Mouse (Mus musculus) erythroid progenitor cell, adult 5-6 weeks (primary cell): Measurements from ENCODE around the gene Nr1h4. TPM values are rescaled to one million over a fixed set of nuclear protein-coding genes. Genes with fewer than 3 reads are reported as not detected.
"Not testable (repeated sequence)": the region's sequence is repeated elsewhere in the genome, so short reads cannot be mapped to it uniquely, and the experiment has no call there.

Experiments used
- ATAC-seq: replicated peaks from 2 replicates; pipeline ENCODE4 v1.8.0; 2016; ENCODE audit warnings: moderate number of reproducible peaks, mild to moderate bottlenecking, moderate TSS enrichment, inconsistent platforms; ENCODE audit not compliant: poor library complexity, low FRiP score, severe bottlenecking
- total RNA-seq, 2 experiments: library from RNA; stranded (forward) in 1 of 2; stranded (reverse) in 1 of 2; fragments of 150-400 nt in 1 of 2; fragments of 186-747, 209-891 nt in 1 of 2; gene quantifications; 2 replicates each; pipeline versions ENCODE4 v1.2.3 to v1.2.4; 2015 to 2017; ENCODE audit warnings: low replicate concordance in 2 of 2

The Nr1h4 gene
- total RNA-seq (2015; ENCODE audit: low replicate concordance) (not detected in 2 replicates), total RNA-seq (2017; ENCODE audit: low replicate concordance) (not detected in 2 replicates)

GRCm38 (mm10) chr10:89532929-89533727, at the start of gene Nr1h4:
TSS of gene Nr1h4 (minus strand) at chr10:89533585.
- no peak for ATAC-seq

DNA sequence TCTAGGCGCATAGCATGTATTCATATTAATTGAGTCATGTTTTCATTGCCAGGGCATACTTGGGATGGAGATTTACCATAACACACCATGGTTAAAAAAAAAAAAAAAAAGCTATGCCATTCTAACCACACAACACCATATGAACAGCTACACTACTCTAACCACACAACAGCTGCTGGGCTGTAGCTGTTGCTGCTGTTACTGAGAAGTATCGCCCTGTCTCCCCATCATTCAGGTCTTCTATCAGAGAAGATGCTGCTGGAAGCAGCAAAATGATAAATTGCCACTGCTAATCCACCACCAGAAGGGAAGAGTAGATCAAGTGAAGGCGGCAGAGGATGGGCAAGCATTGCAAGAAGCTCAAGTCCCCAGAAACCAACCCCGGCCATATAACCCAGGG, 45.4 kb upstream of the Nr1h4 start:
- no peak for ATAC-seq

GRCm38 (mm10) chr10:89577666-89578065, 44.3 kb upstream of the Nr1h4 start:
- ATAC-seq: no peak

- ATAC-seq: no peak
Measured at GRCm38 (mm10) chr10:89573421-89573820, 40.0 kb upstream of the Nr1h4 start.

DNA sequence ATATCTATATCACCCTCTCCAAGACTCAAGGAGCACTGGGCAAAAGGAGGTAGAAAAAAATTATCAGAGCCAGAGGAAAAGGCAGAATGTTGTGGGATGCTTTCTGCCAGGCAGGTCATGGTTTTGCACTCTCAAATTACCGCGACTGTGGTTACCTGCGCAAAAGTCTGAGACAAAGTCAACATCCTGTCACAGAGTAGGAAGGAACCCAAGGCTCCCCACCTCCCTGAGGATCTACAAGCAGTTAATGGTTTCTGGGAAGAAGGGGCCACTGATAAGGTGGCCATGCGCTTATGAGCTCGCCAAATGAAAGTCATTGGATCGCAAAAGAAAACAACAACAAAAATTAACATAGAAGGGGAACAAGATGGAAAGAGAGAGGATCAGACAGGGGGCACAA, 39.6 kb upstream of the Nr1h4 start:
- ATAC-seq: no peak

DNA sequence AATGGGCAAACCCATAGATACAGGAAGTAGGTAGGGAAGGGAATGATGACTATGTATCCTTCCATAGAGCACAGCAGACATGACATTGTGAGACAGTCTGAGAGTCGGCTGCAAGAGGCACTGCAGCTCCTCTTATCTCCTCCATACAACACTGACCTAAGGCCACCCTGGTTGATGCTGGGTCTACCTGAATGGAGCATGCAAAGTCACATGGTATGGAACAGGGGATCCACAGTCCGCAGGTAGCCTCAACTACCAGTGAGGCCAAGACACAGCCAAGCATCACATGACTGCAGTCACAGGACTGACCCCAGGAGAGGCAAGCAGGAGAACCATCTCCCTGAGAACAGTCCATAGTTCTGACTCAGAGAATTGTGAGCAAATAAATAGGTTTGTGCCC, 34.0 kb upstream of the Nr1h4 start:
- no peak for ATAC-seq

DNA sequence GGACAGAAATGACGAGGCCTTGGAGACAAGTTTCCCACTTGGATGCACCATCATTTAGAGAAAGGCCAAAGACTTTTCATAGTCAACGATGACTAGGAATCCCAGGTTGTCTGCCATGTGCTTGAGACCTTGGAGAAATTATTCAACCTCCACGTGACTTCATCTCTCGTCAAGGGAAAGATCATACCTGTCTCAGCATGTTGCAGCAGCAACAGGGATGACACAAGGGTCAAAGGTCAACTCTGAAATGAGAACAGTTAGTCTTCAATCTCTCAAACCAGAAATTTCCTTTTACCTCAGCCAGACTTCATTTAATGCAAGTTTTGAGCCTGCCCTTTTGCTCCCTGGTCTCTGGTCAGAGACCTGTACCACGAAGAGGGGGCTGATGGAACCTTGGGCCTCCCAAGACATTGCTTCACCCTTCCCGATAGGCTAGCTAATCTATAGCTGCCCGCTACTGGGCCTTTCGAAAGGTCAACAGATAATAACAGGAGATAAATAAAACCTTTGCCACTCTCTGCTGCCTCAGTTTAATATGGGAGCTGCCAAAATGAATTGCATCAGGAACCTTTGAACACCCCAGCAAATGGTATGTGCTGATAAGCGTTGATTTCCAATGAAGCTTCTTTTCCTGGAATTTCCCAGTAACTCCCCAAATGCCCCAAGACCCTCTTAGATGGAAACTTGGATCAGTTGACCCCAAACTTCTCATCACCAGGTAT, 32.1 kb upstream of the Nr1h4 start:
- ATAC-seq: no peak

GRCm38 (mm10) chr10:89562113-89562512, 28.7 kb upstream of the Nr1h4 start:
- ATAC-seq: no peak

DNA sequence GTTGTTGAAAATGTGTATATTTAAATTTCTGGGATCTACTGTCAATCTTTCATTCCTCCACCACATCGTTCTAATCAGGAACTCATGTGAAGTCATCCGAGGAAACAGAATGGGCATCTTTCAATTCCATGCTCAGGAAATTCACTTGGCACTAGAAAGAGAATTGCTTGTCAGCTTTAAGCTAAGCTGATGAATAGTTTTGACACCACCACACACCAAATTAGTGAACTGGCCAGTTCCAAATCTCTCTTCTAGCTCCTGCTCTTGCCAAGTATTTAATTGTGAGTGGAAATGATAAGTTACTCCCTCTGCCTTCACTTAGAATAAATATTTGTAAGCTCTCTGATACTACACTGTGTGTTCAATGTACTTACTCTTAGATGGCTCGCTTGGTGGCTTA, 26.0 kb upstream of the Nr1h4 start:
- ATAC-seq: no peak

DNA sequence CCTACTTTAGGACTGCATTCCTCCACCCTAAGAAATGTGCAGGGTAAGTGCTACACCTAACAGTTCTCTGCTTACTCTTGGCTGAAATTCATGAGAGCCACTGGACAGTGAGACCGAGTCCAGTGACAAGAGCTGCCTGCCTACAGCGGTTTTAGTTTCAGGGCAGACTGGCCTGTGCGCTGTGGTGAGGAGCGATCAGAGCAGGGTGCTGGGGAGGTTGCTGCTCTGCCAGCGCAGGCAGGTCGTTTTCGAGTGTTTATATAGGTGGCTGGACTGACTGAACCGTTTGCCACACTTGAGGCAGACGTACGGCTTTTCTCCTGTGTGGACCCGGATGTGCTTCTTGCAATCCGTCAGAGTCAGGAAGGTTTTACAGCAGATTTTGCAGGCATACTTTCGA, 21.5 kb upstream of the Nr1h4 start:
- ATAC-seq: not testable (repeated sequence)

DNA sequence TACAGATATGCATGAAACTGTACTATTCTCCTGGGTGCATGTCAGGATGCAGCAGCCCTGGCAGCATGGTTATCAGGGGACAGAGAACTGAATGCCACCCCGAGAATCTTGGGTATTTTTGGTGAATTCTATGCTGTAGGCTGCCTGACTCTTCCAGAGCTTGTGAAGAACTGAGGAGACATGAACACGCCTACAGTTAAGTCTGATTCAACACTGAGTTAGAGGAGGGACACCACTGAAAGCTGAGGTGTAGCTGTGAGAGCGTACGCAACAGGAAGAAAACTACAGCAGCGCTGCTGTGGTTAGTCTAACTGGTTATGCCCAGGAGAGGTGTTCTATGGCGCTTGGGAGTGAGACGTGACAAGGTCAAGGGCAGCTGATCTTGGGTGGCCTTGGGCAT, 20.5 kb upstream of the Nr1h4 start:
- ATAC-seq: not testable (repeated sequence)

GRCm38 (mm10) chr10:89553015-89553414, 19.6 kb upstream of the Nr1h4 start:
- no peak for ATAC-seq

DNA sequence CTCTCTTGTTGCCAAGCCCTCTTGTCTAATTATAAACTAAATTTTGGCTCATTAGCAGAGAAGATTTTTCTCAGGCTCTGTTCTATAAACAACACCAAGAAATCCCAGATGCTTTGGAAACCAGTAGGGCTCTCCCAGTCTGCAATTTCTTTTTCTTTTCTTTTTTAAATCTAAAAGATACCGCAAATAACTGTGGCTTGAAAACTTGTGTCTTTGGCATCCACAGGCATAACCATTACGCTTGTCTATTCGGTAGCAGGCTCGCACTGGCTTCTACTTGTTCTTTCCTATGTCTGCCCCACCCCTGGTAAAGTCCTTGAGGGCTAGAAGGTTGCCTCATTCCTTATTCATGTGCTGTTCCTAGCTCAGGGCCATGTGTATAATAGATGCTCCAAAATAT, 18.3 kb upstream of the Nr1h4 start:
- no peak for ATAC-seq

GRCm38 (mm10) chr10:89548028-89548427, 14.6 kb upstream of the Nr1h4 start:
- no peak for ATAC-seq

GRCm38 (mm10) chr10:89546989-89547388, 13.6 kb upstream of the Nr1h4 start:
- ATAC-seq: no peak

GRCm38 (mm10) chr10:89543867-89544266, 10.5 kb upstream of the Nr1h4 start:
- ATAC-seq: no peak

DNA sequence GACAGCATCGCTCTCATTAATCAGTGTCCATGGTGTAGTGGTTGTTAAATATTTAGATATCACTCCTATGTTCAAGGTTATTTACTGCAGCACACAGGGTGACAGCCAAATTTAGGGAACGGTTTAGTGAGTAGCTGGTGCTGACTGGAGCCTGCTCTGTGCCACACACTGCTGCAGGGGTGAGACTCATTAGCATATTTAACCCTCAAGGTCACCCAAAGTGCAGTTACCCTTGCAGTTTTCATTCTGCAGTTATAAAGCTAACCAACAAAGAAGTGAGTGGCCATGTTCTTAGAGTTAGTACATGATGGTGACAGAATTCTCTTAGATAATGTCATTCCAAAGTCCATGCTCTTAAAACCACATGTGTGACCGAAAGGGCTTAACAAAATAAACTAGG, 8.9 kb upstream of the Nr1h4 start:
- ATAC-seq: no peak

DNA sequence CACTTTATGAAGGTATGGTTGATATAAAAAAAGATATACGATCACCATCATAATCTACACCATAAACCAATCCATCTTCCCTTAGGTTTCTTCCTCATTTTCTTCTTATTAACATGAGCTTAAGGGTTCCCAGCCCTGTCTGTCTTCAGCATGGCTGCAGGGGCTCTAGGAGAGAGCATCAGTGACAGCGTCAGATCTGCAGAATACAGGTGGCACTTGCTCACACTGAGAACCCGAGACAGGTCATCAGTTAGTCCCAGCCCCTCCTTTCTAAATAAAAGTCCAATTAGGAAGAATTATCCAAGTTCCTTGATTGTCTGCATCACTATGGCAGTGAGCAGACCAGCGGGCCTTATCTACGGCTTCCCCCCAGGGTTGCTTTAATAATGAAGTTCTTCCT, 934 bp downstream of the Nr1h4 start:
- ATAC-seq: no peak

- ATAC-seq: no peak
Measured at GRCm38 (mm10) chr10:89531976-89532375, 1.4 kb downstream of the Nr1h4 start.

GRCm38 (mm10) chr10:89531194-89531634, 2.2 kb downstream of the Nr1h4 start:
- ATAC-seq: no peak

- ATAC-seq: no peak
Measured at GRCm38 (mm10) chr10:89527054-89527453, 6.3 kb downstream of the Nr1h4 start.
